Mouse (Mus musculus) limb, embryonic 15.5 days (tissue): ENCODE data around the gene Qser1. TPM values are rescaled to one million over a fixed set of nuclear protein-coding genes. Genes with fewer than 3 reads are reported as not detected.

ENCODE experiments used
- ATAC-seq: fragments of 200-750 bp; cut with Nextera tagmentation; 2 replicates; pipeline ENCODE4 v1.8.0; 2017; ENCODE audit warnings: low read depth, moderate TSS enrichment; ENCODE audit not compliant: insufficient number of reproducible peaks, low FRiP score, low TSS enrichment
- H3K27ac ChIP-seq: fragments of 300-500 bp; sonication (generic); 2 replicates; pipeline ENCODE4 v1.5.1; 2015; ENCODE audit warnings: moderate library complexity, mild to moderate bottlenecking, inconsistent platforms
- H3K27me3 ChIP-seq: fragments of 300-500 bp; sonication (generic); 2 replicates; pipeline ENCODE4 v1.6.1; 2015; ENCODE audit warnings: inconsistent platforms
- H3K36me3 ChIP-seq: fragments of 300-500 bp; sonication (generic); 2 replicates; pipeline ENCODE4 v1.6.1; 2015; ENCODE audit warnings: inconsistent platforms
- H3K4me1 ChIP-seq: fragments of 300-500 bp; sonication (generic); 2 replicates; pipeline ENCODE4 v1.6.1; 2015; ENCODE audit warnings: inconsistent platforms
- H3K4me2 ChIP-seq: fragments of 300-500 bp; sonication (generic); 2 replicates; pipeline ENCODE4 v1.6.1; 2015; ENCODE audit warnings: mild to moderate bottlenecking, inconsistent platforms
- H3K4me3 ChIP-seq: fragments of 300-500 bp; sonication (generic); 2 replicates; pipeline ENCODE4 v1.5.1; 2015; ENCODE audit warnings: mild to moderate bottlenecking, inconsistent platforms
- H3K9ac ChIP-seq: fragments of 300-500 bp; sonication (generic); 2 replicates; pipeline ENCODE4 v1.6.1; 2015; ENCODE audit warnings: inconsistent platforms
- H3K9me3 ChIP-seq: fragments of 300-500 bp; sonication (generic); 2 replicates; pipeline ENCODE4 v1.6.1; 2016; ENCODE audit warnings: inconsistent platforms
- WGBS: fragments of 180-500 bp; shearing (Covaris S2); methylation state at CpG from one replicate; pipeline ENCODE4 v1.1.7; 2015; 5-methylcytosine and 5-hydroxymethylcytosine counted together
- polyA plus RNA-seq: library from polyadenylated mRNA; unstranded; fragments of >200 nt; fragmentation: Nextera tagmentation; extraction: Ambion mirVana; gene quantifications from 2 replicates; pipeline ENCODE4 v1.2.1, GENCODE M21; 2015

The Qser1 gene
- polyA plus RNA-seq, 1 experiment from 2014 or later: 9.9 TPM

GRCm38 (mm10) chr2:104742741-104743064 lies 73.9 kb downstream of the Qser1 start, which contains the start of gene Depdc7:
Gene Depdc7, minus strand, starts transcription at chr2:104742878.
- Histone ChIP-seq H3K9ac (peak within 1 kb of the TSS; percentile 65), H3K9me3 (no peaks in the 10 kb centered on the region), H3K36me3 (no peaks in the 10 kb centered on the region), H3K27ac (no peak within 1 kb of the TSS), H3K4me3 (peak within 1 kb of the TSS; percentile 80), H3K4me1 (peaks cover 14% of the 10 kb centered on the region), H3K4me2 (peak within 1 kb of the TSS; percentile 93), H3K27me3 (no peaks in the 10 kb centered on the region)
- peak; percentile 83 for ATAC-seq
- WGBS: 0% methylated on average over 31 of the region's 31 CpGs

- Histone ChIP-seq H3K4me3 (peak overlapping the region; percentile 80), H3K4me2 (peak overlapping the region; percentile 93), H3K27me3 (no peaks in the 10 kb centered on the region), H3K27ac (no peak overlapping the region), H3K4me1 (peaks cover 14% of the 10 kb centered on the region), H3K9ac (peak overlapping the region; percentile 65), H3K36me3 (no peaks in the 10 kb centered on the region), H3K9me3 (no peaks in the 10 kb centered on the region)
- 5% methylated on average over 46 of the region's 46 CpGs for WGBS
- peak; percentile 66 for ATAC-seq
Observed at GRCm38 (mm10) chr2:104741896-104742740, 74.4 kb downstream of the Qser1 start.

- Histone ChIP-seq H3K9ac (no peak overlapping the region), H3K27ac (no peak overlapping the region), H3K9me3 (no peaks in the 10 kb centered on the region), H3K4me2 (no peak overlapping the region), H3K27me3 (no peaks in the 10 kb centered on the region), H3K4me1 (peaks cover 14% of the 10 kb centered on the region), H3K36me3 (no peaks in the 10 kb centered on the region), H3K4me3 (no peak overlapping the region)
- WGBS: 29% methylated on average over 7 of the region's 7 CpGs
- no peak for ATAC-seq
Observed at GRCm38 (mm10) chr2:104741015-104741758, 75.4 kb downstream of the Qser1 start.

- 43% methylated on average over 7 of the region's 7 CpGs for WGBS
- Histone ChIP-seq H3K4me3 (no peak overlapping the region), H3K4me1 (peaks cover 14% of the 10 kb centered on the region), H3K9ac (no peak overlapping the region), H3K36me3 (no peaks in the 10 kb centered on the region), H3K27me3 (no peaks in the 10 kb centered on the region), H3K4me2 (no peak overlapping the region), H3K9me3 (no peaks in the 10 kb centered on the region), H3K27ac (no peak overlapping the region)
- no peak for ATAC-seq
Observed at GRCm38 (mm10) chr2:104740248-104740949, 76.2 kb downstream of the Qser1 start.

- H3K27me3 ChIP-seq: no peaks in the 10 kb centered on the region
- WGBS: 88% methylated on average over 2 of the region's 2 CpGs
Observed at GRCm38 (mm10) chr2:104739691-104740090, 76.9 kb downstream of the Qser1 start.

GRCm38 (mm10) chr2:104736241-104736640 lies 80.3 kb downstream of the Qser1 start:
- H3K9me3 ChIP-seq: no peaks in the 10 kb centered on the region
- no peak overlapping the region for H3K27ac ChIP-seq
- H3K4me2 ChIP-seq: no peak overlapping the region
- H3K36me3 ChIP-seq: no peaks in the 10 kb centered on the region
- H3K4me3 ChIP-seq: no peak overlapping the region
- ATAC-seq: no peak
- 54% methylated on average over 7 of the region's 7 CpGs for WGBS
- H3K4me1 ChIP-seq: peaks cover 6% of the 10 kb centered on the region
- H3K27me3 ChIP-seq: no peaks in the 10 kb centered on the region
- H3K9ac ChIP-seq: no peak overlapping the region

More at GRCm38 (mm10) chr2:104739691-104740090, 76.9 kb downstream of the Qser1 start:
- ATAC-seq: no peak
- no peak overlapping the region for H3K4me2 ChIP-seq
- no peaks in the 10 kb centered on the region for H3K36me3 ChIP-seq
- H3K9ac ChIP-seq: no peak overlapping the region
- H3K27ac ChIP-seq: no peak overlapping the region
- peaks cover 14% of the 10 kb centered on the region for H3K4me1 ChIP-seq
- no peak overlapping the region for H3K4me3 ChIP-seq
- H3K9me3 ChIP-seq: no peaks in the 10 kb centered on the region

GRCm38 (mm10) chr2:104732562-104733256 lies 83.9 kb downstream of the Qser1 start:
- Histone ChIP-seq H3K9me3 (no peaks in the 10 kb centered on the region), H3K4me1 (no peaks in the 10 kb centered on the region), H3K27ac (no peak overlapping the region), H3K4me3 (no peak overlapping the region), H3K36me3 (no peaks in the 10 kb centered on the region), H3K27me3 (no peaks in the 10 kb centered on the region), H3K9ac (no peak overlapping the region), H3K4me2 (no peak overlapping the region)
- ATAC-seq: no peak
- WGBS: 72% methylated on average over 7 of the region's 7 CpGs

- Histone ChIP-seq H3K4me1 (no peaks in the 10 kb centered on the region), H3K4me2 (no peak overlapping the region), H3K27ac (no peak overlapping the region), H3K36me3 (no peaks in the 10 kb centered on the region), H3K27me3 (no peaks in the 10 kb centered on the region), H3K9ac (no peak overlapping the region), H3K4me3 (no peak overlapping the region), H3K9me3 (no peaks in the 10 kb centered on the region)
- WGBS: 69% methylated on average over 9 of the region's 9 CpGs
- ATAC-seq: no peak
Observed at GRCm38 (mm10) chr2:104732033-104732444, 84.5 kb downstream of the Qser1 start.

- WGBS: 64% methylated on average over 1 of the region's 1 CpGs
- Histone ChIP-seq H3K4me1 (no peaks in the 10 kb centered on the region), H3K4me3 (no peak overlapping the region), H3K27me3 (no peaks in the 10 kb centered on the region), H3K9me3 (no peaks in the 10 kb centered on the region), H3K27ac (no peak overlapping the region), H3K4me2 (no peak overlapping the region), H3K9ac (no peak overlapping the region), H3K36me3 (no peaks in the 10 kb centered on the region)
- ATAC-seq: no peak
Observed at GRCm38 (mm10) chr2:104727369-104727768, 89.2 kb downstream of the Qser1 start.

GRCm38 (mm10) chr2:104722021-104722420 lies 94.5 kb downstream of the Qser1 start:
- no peak overlapping the region for H3K9ac ChIP-seq
- H3K4me3 ChIP-seq: no peak overlapping the region
- H3K9me3 ChIP-seq: no peaks in the 10 kb centered on the region
- H3K4me2 ChIP-seq: no peak overlapping the region
- WGBS: 43% methylated on average over 3 of the region's 3 CpGs
- no peaks in the 10 kb centered on the region for H3K36me3 ChIP-seq
- no peak overlapping the region for H3K27ac ChIP-seq
- no peaks in the 10 kb centered on the region for H3K27me3 ChIP-seq
- H3K4me1 ChIP-seq: no peaks in the 10 kb centered on the region
- no peak for ATAC-seq

- WGBS: 80% methylated on average over 4 of the region's 4 CpGs
- Histone ChIP-seq H3K4me1 (peaks cover 3% of the 10 kb centered on the region; the same call in 1 of the 2 replicates), H3K9me3 (no peaks in the 10 kb centered on the region), H3K9ac (no peak overlapping the region), H3K4me2 (no peak overlapping the region), H3K4me3 (no peak overlapping the region), H3K27me3 (peaks cover 7% of the 10 kb centered on the region; the same call in 1 of the 2 replicates), H3K27ac (no peak overlapping the region), H3K36me3 (no peaks in the 10 kb centered on the region)
- no peak for ATAC-seq
Observed at GRCm38 (mm10) chr2:104717827-104718226, 98.7 kb downstream of the Qser1 start.
